Mouse (Mus musculus): ENCODE measurements at regions not wholly inside any gene's neighbourhood (a gene's known extent, or its start where the extent isn't known, plus 50 kb on each side); places are given as distances from the start of the nearest gene placed in this dataset.
A peak's percentile ranks its signal among the peaks of the same experiment; 100 is the strongest.
"Not testable (repeated sequence)": the region's sequence is repeated elsewhere in the genome, so short reads cannot be mapped to it uniquely, and the experiment has no call there.

- DNase-seq (ENCODE audit: low spot score): no peak
These were observed 137.5 kb upstream of the Rps6ka3 start for GRCm38 (mm10) chrX:159072647-159073046.

GRCm38 (mm10) chrX:159073533-159073932 is 136.6 kb upstream of the Rps6ka3 start:
- peak; percentile 13 for DNase-seq (ENCODE audit: low spot score)

GRCm38 (mm10) chrX:159080508-159080907 is 129.6 kb upstream of the Rps6ka3 start:
- DNase-seq (ENCODE audit: low spot score): no peak

GRCm38 (mm10) chrX:159110651-159111050 is 99.5 kb upstream of the Rps6ka3 start:
- DNase-seq (ENCODE audit: low spot score): not testable (repeated sequence)

- no peak for DNase-seq (ENCODE audit: low spot score)
These were observed 93.9 kb upstream of the Rps6ka3 start for GRCm38 (mm10) chrX:159116210-159116609.

- no peak for DNase-seq (ENCODE audit: low spot score)
These were observed 69.6 kb upstream of the Rps6ka3 start for GRCm38 (mm10) chrX:159140554-159140953.

GRCm38 (mm10) chrX:159143278-159143677 is 66.8 kb upstream of the Rps6ka3 start:
- DNase-seq (ENCODE audit: low spot score): no peak

- DNase-seq (ENCODE audit: low spot score): no peak
These were observed 65.4 kb upstream of the Rps6ka3 start for GRCm38 (mm10) chrX:159144674-159145073.

- no peak for DNase-seq (ENCODE audit: low spot score)
These were observed 64.9 kb upstream of the Rps6ka3 start for GRCm38 (mm10) chrX:159145212-159145611.

- no peak for DNase-seq (ENCODE audit: low spot score)
These were observed 54.3 kb upstream of the Rps6ka3 start for GRCm38 (mm10) chrX:159155786-159156185.

GRCm38 (mm10) chrX:159156976-159157375 is 53.1 kb upstream of the Rps6ka3 start:
- DNase-seq (ENCODE audit: low spot score): no peak

- no peak for DNase-seq (ENCODE audit: low spot score)
These were observed 50.4 kb upstream of the Rps6ka3 start for GRCm38 (mm10) chrX:159159727-159160126.
